Mouse (Mus musculus) spleen, embryonic (tissue): ENCODE results near the gene Sez6l.

Source experiments
- CTCF ChIA-PET: fragments of 350-600 bp; sonication (Branson Sonifier 250); formaldehyde crosslinking; loops from one replicate; lab custom pipeline; 2022; lab: Charles Lee

Sez6l gene

GRCm38 (mm10) chr5:112389352-112389751 is 187.6 kb downstream of the Sez6l start:
- CTCF ChIA-PET: no interaction called here

GRCm38 (mm10) chr5:112385973-112386372 is 191.0 kb downstream of the Sez6l start:
- CTCF ChIA-PET: interaction anchor here (0.6 kb wide), 1 partner anchor 1186 kb away, joined by 3 read pairs; no protein-coding TSS in a partner anchor

GRCm38 (mm10) chr5:112384805-112385472 is 192.0 kb downstream of the Sez6l start:
- CTCF ChIA-PET: no interaction called here

- CTCF ChIA-PET: no interaction called here
Measured at GRCm38 (mm10) chr5:112382641-112383330, 194.2 kb downstream of the Sez6l start.

- CTCF ChIA-PET: no interaction called here
Measured at GRCm38 (mm10) chr5:112382042-112382441, 194.9 kb downstream of the Sez6l start.

- CTCF ChIA-PET: no interaction called here
Measured at GRCm38 (mm10) chr5:112381154-112381553, 195.8 kb downstream of the Sez6l start.

- CTCF ChIA-PET: no interaction called here
Measured at GRCm38 (mm10) chr5:112378716-112379115, 198.3 kb downstream of the Sez6l start.

- CTCF ChIA-PET: no interaction called here
Measured at GRCm38 (mm10) chr5:112377380-112377779, 199.6 kb downstream of the Sez6l start.

- CTCF ChIA-PET: interaction anchor here (0.6 kb wide), 1 partner anchor 147 kb away, joined by 5 read pairs; no protein-coding TSS in a partner anchor
Measured at GRCm38 (mm10) chr5:112376111-112376510, 200.9 kb downstream of the Sez6l start.

- CTCF ChIA-PET: no interaction called here
Measured at GRCm38 (mm10) chr5:112371933-112372332, 205.1 kb downstream of the Sez6l start.

- CTCF ChIA-PET: no interaction called here
Measured at GRCm38 (mm10) chr5:112370236-112370813, 206.7 kb downstream of the Sez6l start.

GRCm38 (mm10) chr5:112369326-112369725 is 207.7 kb downstream of the Sez6l start:
- CTCF ChIA-PET: no interaction called here
